ENCODE assay signal across 20 mouse cellular contexts in the genomic region with DNA sequence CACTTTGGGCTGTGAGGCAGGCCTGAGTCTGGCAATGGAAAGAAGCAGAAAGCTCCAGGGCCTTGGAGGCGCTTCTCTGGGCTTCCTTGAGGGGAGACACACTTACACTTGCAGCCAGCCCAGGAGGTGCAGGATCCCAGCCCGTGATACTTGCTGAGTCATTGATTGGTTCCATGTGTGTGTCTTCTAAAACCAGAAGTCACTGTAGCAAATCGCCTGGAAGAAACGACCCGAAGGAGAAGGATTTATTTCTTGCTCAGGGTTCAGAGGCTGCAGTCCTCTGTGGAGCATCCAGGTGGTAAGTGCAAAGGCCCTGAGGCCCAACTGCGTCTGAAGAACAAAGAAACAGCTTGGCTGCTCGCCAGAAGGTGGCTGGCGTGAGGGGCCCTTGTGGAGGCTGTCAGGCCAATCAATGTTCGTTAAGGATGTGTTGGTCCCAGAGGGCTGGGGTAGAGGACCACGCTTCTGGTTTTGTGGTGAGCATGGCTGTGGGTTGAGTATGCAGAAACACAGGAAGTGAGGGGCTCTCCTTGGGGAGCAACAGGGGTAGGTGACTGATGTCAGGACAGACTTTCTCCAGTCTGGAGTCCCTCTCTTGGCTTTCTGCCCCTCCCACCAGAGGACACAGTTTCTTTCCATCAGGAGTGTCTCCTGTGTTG. TPM values are rescaled to one million over a fixed set of nuclear protein-coding genes. Genes with fewer than 3 reads are reported as not detected.
DNase-seq lines count a peak whose midpoint lies in the region; ATAC-seq and TF ChIP-seq lines count a peak whose summit lies in the region.
"Had no signal": no experiment of that assay in that cellular context is flagged by ENCODE, and none has a peak within 500 bp of the region (broad histone marks: within the 10 kb centered on the region; RNA-seq: fewer than 3 reads in every experiment).

No protein-coding gene starts in this region.

- H3K9ac ChIP-seq in embryonic facial prominence, embryonic 13.5 days, result no peak overlapping the region
- H3K9ac ChIP-seq in limb, embryonic 14.5 days (ENCODE audit: low read depth, low read length, severe bottlenecking), result no peak overlapping the region
- no peak overlapping the region for H3K9ac ChIP-seq in heart, embryonic 11.5 days (ENCODE audit: low read depth, low read length)
- H3K9ac ChIP-seq: forebrain, embryonic 12.5 days; heart, embryonic 13.5 days; hindbrain, embryonic 12.5 days; liver, embryonic 15.5 days; midbrain, embryonic 15.5 days; neural tube, embryonic 12.5 days had no signal

- TF ChIP-seq CTCF in kidney, adult 2 months (conservative IDR thresholded peaks at IDR 0.05; ENCODE audit: insufficient read depth, insufficient read length, low read depth, low read length), result no peak

- TF ChIP-seq POLR2A in kidney, adult 2 months (IDR thresholded peaks at IDR 0.05; ENCODE audit: low read depth, low read length), result no peak
- TF ChIP-seq POLR2A in limb, embryonic 14.5 days (IDR thresholded peaks at IDR 0.05; ENCODE audit: borderline replicate concordance, extremely low read depth, insufficient read depth, insufficient read length), result no peak

- H3K27ac ChIP-seq in kidney, adult 2 months (ENCODE audit: insufficient read depth, low read depth, low read length), result no peak overlapping the region
- peak overlapping the region; percentile 70; the same call in 1 of the 2 replicates for H3K27ac ChIP-seq in embryonic facial prominence, embryonic 13.5 days
- H3K27ac ChIP-seq in limb, embryonic 14.5 days (replicated peaks; ENCODE audit: low read depth, low read length), result peak overlapping the region; percentile 10; the same call in 1 of the 2 replicates
- no peak overlapping the region for H3K27ac ChIP-seq in heart, embryonic 11.5 days (ENCODE audit: low read depth, low read length)
- H3K27ac ChIP-seq: forebrain, embryonic 12.5 days; heart, embryonic 13.5 days; hindbrain, embryonic 12.5 days; left cerebral cortex, adult 2 months; liver, embryonic 15.5 days; midbrain, embryonic 15.5 days; neural tube, embryonic 12.5 days had no signal

- no peaks in the 10 kb centered on the region for H3K4me1 ChIP-seq in kidney, adult 2 months (ENCODE audit: control insufficient read depth, insufficient read depth, low read length)
- peaks cover 45% of the 10 kb centered on the region for H3K4me1 ChIP-seq in embryonic facial prominence, embryonic 13.5 days
- peaks cover 12% of the 10 kb centered on the region; the same call in 1 of the 2 replicates for H3K4me1 ChIP-seq in limb, embryonic 14.5 days (ENCODE audit: control insufficient read depth, insufficient read depth, low read length)
- no peaks in the 10 kb centered on the region for H3K4me1 ChIP-seq in heart, embryonic 11.5 days (ENCODE audit: control insufficient read depth, insufficient read depth, low read length)
- H3K4me1 ChIP-seq: heart, embryonic 13.5 days; hindbrain, embryonic 12.5 days; liver, embryonic 15.5 days; neural tube, embryonic 12.5 days had no signal

- ATAC-seq in embryonic facial prominence, embryonic 13.5 days (ENCODE audit: insufficient number of reproducible peaks, insufficient read depth, low FRiP score, low TSS enrichment, low read depth), result no peak
- ATAC-seq in limb, embryonic 14.5 days (ENCODE audit: low FRiP score, low read depth), result 0 out of 2 replicates have a peak, but pooled peaks have one; percentile 13
- ATAC-seq in heart, embryonic 11.5 days (replicated peaks; ENCODE audit: insufficient number of reproducible peaks, low FRiP score, low TSS enrichment), result no peak
- ATAC-seq: activated CD4-positive, CD25-positive, alpha-beta regulatory T cell, adult 4 months; CD4-positive, CD25-positive, alpha-beta regulatory T cell, adult 4 months; midbrain, embryonic 15.5 days had no signal

- H3K36me3 ChIP-seq in kidney, adult 2 months (ENCODE audit: control insufficient read depth, insufficient read depth, low read length), result no peaks in the 10 kb centered on the region
- H3K36me3 ChIP-seq in embryonic facial prominence, embryonic 13.5 days, result no peaks in the 10 kb centered on the region
- no peaks in the 10 kb centered on the region for H3K36me3 ChIP-seq in limb, embryonic 14.5 days (ENCODE audit: control insufficient read depth, insufficient read depth, low read length)
- no peaks in the 10 kb centered on the region for H3K36me3 ChIP-seq in heart, embryonic 11.5 days (ENCODE audit: control insufficient read depth, insufficient read depth, low read length)
- H3K36me3 ChIP-seq: forebrain, embryonic 12.5 days; heart, embryonic 13.5 days; hindbrain, embryonic 12.5 days; liver, embryonic 15.5 days; midbrain, embryonic 15.5 days; neural tube, embryonic 12.5 days had no signal

- H3K9me3 ChIP-seq in embryonic facial prominence, embryonic 13.5 days, result peaks cover 4% of the 10 kb centered on the region; the same call in 1 of the 2 replicates
- H3K9me3 ChIP-seq in limb, embryonic 14.5 days (ENCODE audit: control insufficient read depth, low read length), result no peaks in the 10 kb centered on the region
- no peaks in the 10 kb centered on the region for H3K9me3 ChIP-seq in heart, embryonic 11.5 days (replicated peaks; ENCODE audit: control insufficient read depth, low read length)
- H3K9me3 ChIP-seq: forebrain, embryonic 12.5 days; heart, embryonic 13.5 days; hindbrain, embryonic 12.5 days; liver, embryonic 15.5 days; midbrain, embryonic 15.5 days; neural tube, embryonic 12.5 days had no signal

- DNase-seq in kidney, postnatal 10 days, result peak; percentile 24
- no peak for DNase-seq in kidney, adult 2 months
- peak; percentile 29 for DNase-seq in 416B (ENCODE audit: low read depth)
- peak; percentile 60 for DNase-seq in limb, embryonic 14.5 days (ENCODE audit: low spot score)
- no peak for DNase-seq in urinary bladder, adult 2 months (ENCODE audit: low spot score)
- DNase-seq: cerebellum, adult 11 months; embryo, embryonic 11 days; kidney, adult 9 months; lung, postnatal 4 days had no signal

- 54% methylated on average over 10 of the region's 10 CpGs for WGBS in kidney, adult 2 months
- 32% methylated on average over 10 of the region's 10 CpGs for WGBS in embryonic facial prominence, embryonic 13.5 days
- WGBS in limb, embryonic 14.5 days, result 23% methylated on average over 10 of the region's 10 CpGs
- WGBS in heart, embryonic 11.5 days (ENCODE audit: insufficient replicate concordance), result 72% methylated on average over 10 of the region's 10 CpGs

- no peak overlapping the region for H3K4me2 ChIP-seq in embryonic facial prominence, embryonic 13.5 days
- no peak overlapping the region for H3K4me2 ChIP-seq in limb, embryonic 14.5 days (replicated peaks; ENCODE audit: low read depth, low read length, severe bottlenecking)
- no peak overlapping the region for H3K4me2 ChIP-seq in heart, embryonic 11.5 days
- H3K4me2 ChIP-seq: forebrain, embryonic 12.5 days; heart, embryonic 13.5 days; hindbrain, embryonic 12.5 days; liver, embryonic 15.5 days; midbrain, embryonic 15.5 days; neural tube, embryonic 12.5 days had no signal

- H3K27me3 ChIP-seq in kidney, adult 2 months (replicated peaks; ENCODE audit: control insufficient read depth, insufficient read depth, low read length), result no peaks in the 10 kb centered on the region
- H3K27me3 ChIP-seq in embryonic facial prominence, embryonic 13.5 days, result no peaks in the 10 kb centered on the region
- no peaks in the 10 kb centered on the region for H3K27me3 ChIP-seq in limb, embryonic 14.5 days (ENCODE audit: control insufficient read depth, insufficient read depth, low read length)
- peaks cover 20% of the 10 kb centered on the region for H3K27me3 ChIP-seq in heart, embryonic 11.5 days (ENCODE audit: control insufficient read depth, insufficient read depth, low read length)
- H3K27me3 ChIP-seq: liver, embryonic 15.5 days; midbrain, embryonic 15.5 days; neural tube, embryonic 12.5 days had no signal

- no peak overlapping the region for H3K4me3 ChIP-seq in kidney, adult 2 months (ENCODE audit: insufficient read depth, low read depth, low read length)
- H3K4me3 ChIP-seq in embryonic facial prominence, embryonic 13.5 days, result no peak overlapping the region
- H3K4me3 ChIP-seq in limb, embryonic 14.5 days (replicated peaks; ENCODE audit: low read length), result no peak overlapping the region
- no peak overlapping the region for H3K4me3 ChIP-seq in heart, embryonic 11.5 days (ENCODE audit: low read depth, low read length)
- H3K4me3 ChIP-seq: forebrain, embryonic 12.5 days; heart, embryonic 13.5 days; hindbrain, embryonic 12.5 days; left cerebral cortex, adult 2 months; liver, embryonic 15.5 days; midbrain, embryonic 15.5 days; neural tube, embryonic 12.5 days had no signal

RNA-seq across cellular contexts. Expression of a gene that starts 40.3 kb away (rescaled TPM):
- 0.77 and 0.95 TPM in 2 replicates for polyA plus RNA-seq in kidney, adult 2 months (2012; rRNA removed)
- 2.1 and 2.2 TPM in 2 replicates for polyA plus RNA-seq in embryonic facial prominence, embryonic 13.5 days (2015; fragmentation: Nextera tagmentation; extraction: Ambion mirVana)
- polyA plus RNA-seq in limb, embryonic 14.5 days (2012; rRNA removed), result 0.59 and 1.1 TPM in 2 replicates
- polyA plus RNA-seq in limb, embryonic 14.5 days (2014; fragmentation: Nextera tagmentation; extraction: Ambion mirVana), result 0.78 and 1.1 TPM in 2 replicates
- 1.1 and 1.2 TPM in 2 replicates for polyA plus RNA-seq in heart, embryonic 11.5 days (2014; fragmentation: Nextera tagmentation; extraction: Ambion mirVana)
- polyA plus RNA-seq in urinary bladder, adult 2 months (2012; rRNA removed), result 3.4 and 16.5 TPM in 2 replicates
- polyA plus RNA-seq: activated CD4-positive, CD25-positive, alpha-beta regulatory T cell, adult 4 months; CD4-positive, CD25-positive, alpha-beta regulatory T cell, adult 4 months had no signal

Comparison
In these comparisons a context has a peak if more than half of its experiments do, and no peak if none do; other contexts are left out.
1. DNase-seq: peak in kidney, postnatal 10 days (single experiment), 416B (single experiment) and limb, embryonic 14.5 days (single experiment); none in kidney, adult 2 months (single experiment) and urinary bladder, adult 2 months (single experiment).
2. H3K27ac ChIP-seq: peak in embryonic facial prominence, embryonic 13.5 days (single experiment) and limb, embryonic 14.5 days (single experiment); none in kidney, adult 2 months (single experiment) and heart, embryonic 11.5 days (single experiment).